Mouse (Mus musculus): ENCODE measurements around the gene Zp2. TPM values are rescaled to one million over a fixed set of nuclear protein-coding genes. Genes with fewer than 3 reads are reported as not detected.

Gene Zp2
- polyA plus RNA-seq, 1 experiment from 2014 or later: not detected

- Histone ChIP-seq H3K36me3 (ENCODE audit: control insufficient read depth, insufficient read depth, low read length) (no peaks in the 10 kb centered on the region), H3K27me3 (ENCODE audit: control insufficient read depth, insufficient read depth, low read length) (no peaks in the 10 kb centered on the region), H3K27ac (ENCODE audit: low read depth, low read length) (0 out of 2 replicates have a peak overlapping the region, but pooled peaks have one; percentile 10), H3K4me3 (ENCODE audit: low read depth, low read length) (no peak overlapping the region), H3K9ac (ENCODE audit: low read depth, low read length) (no peak overlapping the region), H3K9me3 (ENCODE audit: control insufficient read depth, low read length) (no peaks in the 10 kb centered on the region), H3K4me2 (replicated peaks; ENCODE audit: low read depth, low read length) (no peak overlapping the region), H3K4me1 (replicated peaks; ENCODE audit: control insufficient read depth, insufficient read depth, low read length) (no peaks in the 10 kb centered on the region)
- ATAC-seq (ENCODE audit: low FRiP score) (peak; percentile 70), DNase-seq (ENCODE audit: low spot score) (no peak)
- 51% methylated on average over 5 of the region's 5 CpGs for WGBS
Measured at GRCm38 (mm10) chr7:120157575-120158061, 12.5 kb upstream of the Zp2 start.

GRCm38 (mm10) chr7:120156841-120157409 is 11.8 kb upstream of the Zp2 start:
- H3K27ac ChIP-seq (ENCODE audit: low read depth, low read length): peak overlapping the region; percentile 47; the same call in 1 of the 2 replicates
- H3K9ac ChIP-seq (ENCODE audit: low read depth, low read length): no peak overlapping the region
- DNase-seq (ENCODE audit: low spot score): no peak
- no peaks in the 10 kb centered on the region for H3K27me3 ChIP-seq (ENCODE audit: control insufficient read depth, insufficient read depth, low read length)
- H3K36me3 ChIP-seq (ENCODE audit: control insufficient read depth, insufficient read depth, low read length): no peaks in the 10 kb centered on the region
- no peak overlapping the region for H3K4me3 ChIP-seq (ENCODE audit: low read depth, low read length)
- H3K4me2 ChIP-seq (replicated peaks; ENCODE audit: low read depth, low read length): no peak overlapping the region
- 26% methylated on average over 2 of the region's 2 CpGs for WGBS
- H3K9me3 ChIP-seq (ENCODE audit: control insufficient read depth, low read length): no peaks in the 10 kb centered on the region
- no peaks in the 10 kb centered on the region for H3K4me1 ChIP-seq (replicated peaks; ENCODE audit: control insufficient read depth, insufficient read depth, low read length)
- ATAC-seq (ENCODE audit: low FRiP score): peak; percentile 38; the same call in 1 of the 2 replicates

GRCm38 (mm10) chr7:120150898-120151297 is 5.8 kb upstream of the Zp2 start:
- Histone ChIP-seq H3K9ac (ENCODE audit: low read depth, low read length) (no peak overlapping the region), H3K9me3 (ENCODE audit: control insufficient read depth, low read length) (no peaks in the 10 kb centered on the region), H3K27me3 (ENCODE audit: control insufficient read depth, insufficient read depth, low read length) (no peaks in the 10 kb centered on the region), H3K27ac (ENCODE audit: low read depth, low read length) (no peak overlapping the region), H3K4me2 (replicated peaks; ENCODE audit: low read depth, low read length) (no peak overlapping the region), H3K4me3 (ENCODE audit: low read depth, low read length) (no peak overlapping the region), H3K4me1 (replicated peaks; ENCODE audit: control insufficient read depth, insufficient read depth, low read length) (no peaks in the 10 kb centered on the region), H3K36me3 (ENCODE audit: control insufficient read depth, insufficient read depth, low read length) (no peaks in the 10 kb centered on the region)
- WGBS: 72% methylated on average over 2 of the region's 2 CpGs
- ATAC-seq (ENCODE audit: low FRiP score) (no peak), DNase-seq (ENCODE audit: low spot score) (no peak)

GRCm38 (mm10) chr7:120150257-120150656 is 5.2 kb upstream of the Zp2 start:
- Histone ChIP-seq H3K9ac (ENCODE audit: low read depth, low read length) (no peak overlapping the region), H3K4me1 (replicated peaks; ENCODE audit: control insufficient read depth, insufficient read depth, low read length) (no peaks in the 10 kb centered on the region), H3K9me3 (ENCODE audit: control insufficient read depth, low read length) (no peaks in the 10 kb centered on the region), H3K4me3 (ENCODE audit: low read depth, low read length) (no peak overlapping the region), H3K4me2 (replicated peaks; ENCODE audit: low read depth, low read length) (no peak overlapping the region), H3K27me3 (ENCODE audit: control insufficient read depth, insufficient read depth, low read length) (no peaks in the 10 kb centered on the region), H3K27ac (ENCODE audit: low read depth, low read length) (no peak overlapping the region), H3K36me3 (ENCODE audit: control insufficient read depth, insufficient read depth, low read length) (no peaks in the 10 kb centered on the region)
- DNase-seq (ENCODE audit: low spot score): peak; percentile 35
- 10% methylated on average over 3 of the region's 3 CpGs for WGBS
- ATAC-seq (ENCODE audit: low FRiP score): no peak

- no peak for ATAC-seq (ENCODE audit: low FRiP score)
- WGBS: 90% methylated on average over 1 of the region's 1 CpGs
- no peak for DNase-seq (ENCODE audit: low spot score)
Measured at GRCm38 (mm10) chr7:120142743-120143142, 2.3 kb downstream of the Zp2 start.

GRCm38 (mm10) chr7:120128951-120129350 is 16.1 kb downstream of the Zp2 start:
- Histone ChIP-seq H3K9me3 (ENCODE audit: control insufficient read depth, low read length) (no peaks in the 10 kb centered on the region), H3K4me1 (replicated peaks; ENCODE audit: control insufficient read depth, insufficient read depth, low read length) (no peaks in the 10 kb centered on the region), H3K9ac (ENCODE audit: low read depth, low read length) (no peak overlapping the region), H3K4me3 (ENCODE audit: low read depth, low read length) (no peak overlapping the region), H3K36me3 (ENCODE audit: control insufficient read depth, insufficient read depth, low read length) (no peaks in the 10 kb centered on the region), H3K4me2 (replicated peaks; ENCODE audit: low read depth, low read length) (no peak overlapping the region), H3K27me3 (ENCODE audit: control insufficient read depth, insufficient read depth, low read length) (no peaks in the 10 kb centered on the region), H3K27ac (ENCODE audit: low read depth, low read length) (no peak overlapping the region)
- WGBS: 81% methylated on average over 4 of the region's 4 CpGs
- ATAC-seq (ENCODE audit: low FRiP score) (no peak), DNase-seq (ENCODE audit: low spot score) (no peak)

More at GRCm38 (mm10) chr7:120142743-120143142, 2.3 kb downstream of the Zp2 start:
- Histone ChIP-seq H3K27ac (ENCODE audit: low read depth, low read length) (no peak overlapping the region), H3K36me3 (ENCODE audit: control insufficient read depth, insufficient read depth, low read length) (no peaks in the 10 kb centered on the region), H3K4me2 (replicated peaks; ENCODE audit: low read depth, low read length) (no peak overlapping the region), H3K4me3 (ENCODE audit: low read depth, low read length) (no peak overlapping the region), H3K9ac (ENCODE audit: low read depth, low read length) (no peak overlapping the region), H3K27me3 (ENCODE audit: control insufficient read depth, insufficient read depth, low read length) (no peaks in the 10 kb centered on the region), H3K4me1 (replicated peaks; ENCODE audit: control insufficient read depth, insufficient read depth, low read length) (no peaks in the 10 kb centered on the region), H3K9me3 (ENCODE audit: control insufficient read depth, low read length) (no peaks in the 10 kb centered on the region)

- Histone ChIP-seq H3K36me3 (ENCODE audit: control insufficient read depth, insufficient read depth, low read length) (no peaks in the 10 kb centered on the region), H3K27me3 (ENCODE audit: control insufficient read depth, insufficient read depth, low read length) (no peaks in the 10 kb centered on the region), H3K27ac (ENCODE audit: low read depth, low read length) (no peak overlapping the region), H3K9me3 (ENCODE audit: control insufficient read depth, low read length) (no peaks in the 10 kb centered on the region), H3K4me3 (ENCODE audit: low read depth, low read length) (no peak overlapping the region), H3K4me2 (replicated peaks; ENCODE audit: low read depth, low read length) (no peak overlapping the region), H3K4me1 (replicated peaks; ENCODE audit: control insufficient read depth, insufficient read depth, low read length) (no peaks in the 10 kb centered on the region), H3K9ac (ENCODE audit: low read depth, low read length) (no peak overlapping the region)
- peak; percentile 37 for DNase-seq (ENCODE audit: low spot score)
- peak; percentile 31; the same call in 1 of the 2 replicates for ATAC-seq (ENCODE audit: low FRiP score)
- WGBS: 41% methylated on average over 4 of the region's 4 CpGs
Measured at GRCm38 (mm10) chr7:120127686-120128059, 17.4 kb downstream of the Zp2 start.

DNA sequence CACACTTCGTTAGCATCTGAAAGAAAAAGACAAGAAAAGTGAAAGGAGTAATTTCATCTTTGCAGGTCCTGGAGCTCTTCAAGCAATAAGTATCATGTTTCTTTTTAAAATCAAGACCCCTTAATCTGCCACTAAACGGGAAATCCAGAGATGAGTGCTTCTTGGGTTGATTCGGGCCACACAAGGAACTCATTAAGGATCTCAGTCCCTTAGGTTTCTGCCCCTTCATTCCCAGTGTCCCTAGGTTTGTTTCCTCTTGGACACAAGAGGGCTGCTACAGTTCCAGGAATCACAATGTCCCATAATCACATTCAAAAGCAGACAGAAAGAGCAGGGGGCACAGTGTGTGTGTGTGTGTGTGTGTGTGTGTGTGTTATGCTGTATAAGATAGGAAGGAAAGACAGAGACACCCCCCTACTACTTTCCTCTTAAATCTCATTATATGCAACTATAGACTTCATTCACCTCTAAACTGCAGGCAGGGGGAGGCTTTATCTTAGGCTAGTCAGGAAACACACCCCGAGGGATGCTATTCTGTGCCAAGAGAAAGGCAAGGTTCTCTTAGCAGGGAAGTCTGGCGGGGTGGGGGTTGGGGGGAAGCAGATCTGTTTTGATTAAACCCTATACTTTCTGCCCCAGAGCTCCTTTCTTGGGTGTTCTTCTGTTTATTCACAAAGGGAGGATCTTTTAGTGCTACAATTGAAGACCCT is 18.0 kb downstream of the Zp2 start:
- Histone ChIP-seq H3K27me3 (ENCODE audit: control insufficient read depth, insufficient read depth, low read length) (no peaks in the 10 kb centered on the region), H3K4me2 (replicated peaks; ENCODE audit: low read depth, low read length) (no peak overlapping the region), H3K4me3 (ENCODE audit: low read depth, low read length) (no peak overlapping the region), H3K4me1 (replicated peaks; ENCODE audit: control insufficient read depth, insufficient read depth, low read length) (no peaks in the 10 kb centered on the region), H3K9ac (ENCODE audit: low read depth, low read length) (no peak overlapping the region), H3K36me3 (ENCODE audit: control insufficient read depth, insufficient read depth, low read length) (no peaks in the 10 kb centered on the region), H3K27ac (ENCODE audit: low read depth, low read length) (no peak overlapping the region), H3K9me3 (ENCODE audit: control insufficient read depth, low read length) (no peaks in the 10 kb centered on the region)
- ATAC-seq (ENCODE audit: low FRiP score) (no peak), DNase-seq (ENCODE audit: low spot score) (peak; percentile 12)
- WGBS: 30% methylated on average over 5 of the region's 5 CpGs

DNA sequence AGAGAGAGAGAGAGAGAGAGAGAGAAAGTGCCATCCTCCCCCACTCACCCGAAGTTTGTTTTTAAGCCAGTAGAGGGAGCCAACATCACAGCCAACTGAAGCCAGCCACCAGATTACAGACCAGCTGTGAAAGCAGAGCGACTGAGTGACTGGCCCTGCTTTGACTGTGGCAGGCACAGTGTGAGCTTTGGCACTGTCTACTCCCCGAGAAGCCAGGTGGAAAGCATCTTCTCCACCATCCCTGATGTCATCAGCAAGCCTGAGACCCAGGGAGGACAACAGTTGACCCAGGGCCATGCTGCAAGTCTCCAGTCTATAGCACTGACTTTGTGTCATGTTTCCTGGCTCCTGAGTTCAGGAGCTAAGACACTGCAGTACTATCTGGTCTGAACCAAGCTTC is 20.2 kb downstream of the Zp2 start:
- no peak overlapping the region for H3K4me2 ChIP-seq (replicated peaks; ENCODE audit: low read depth, low read length)
- WGBS: 8% methylated on average over 3 of the region's 3 CpGs
- no peaks in the 10 kb centered on the region for H3K27me3 ChIP-seq (ENCODE audit: control insufficient read depth, insufficient read depth, low read length)
- H3K36me3 ChIP-seq (ENCODE audit: control insufficient read depth, insufficient read depth, low read length): no peaks in the 10 kb centered on the region
- H3K9ac ChIP-seq (ENCODE audit: low read depth, low read length): no peak overlapping the region
- H3K27ac ChIP-seq (ENCODE audit: low read depth, low read length): no peak overlapping the region
- H3K4me1 ChIP-seq (replicated peaks; ENCODE audit: control insufficient read depth, insufficient read depth, low read length): no peaks in the 10 kb centered on the region
- no peaks in the 10 kb centered on the region for H3K9me3 ChIP-seq (ENCODE audit: control insufficient read depth, low read length)
- peak; percentile 79 for ATAC-seq (ENCODE audit: low FRiP score)
- H3K4me3 ChIP-seq (ENCODE audit: low read depth, low read length): no peak overlapping the region
- peak; percentile 83 for DNase-seq (ENCODE audit: low spot score)
